Mouse (Mus musculus) lung, embryonic 14.5 days (tissue): ENCODE data around the gene Nxpe4. TPM values are rescaled to one million over a fixed set of nuclear protein-coding genes. Genes with fewer than 3 reads are reported as not detected.

Source experiments
- ATAC-seq: fragments of 200-750 bp; cut with Nextera tagmentation; 2 replicates; pipeline ENCODE4 v1.8.0; 2017; ENCODE audit warnings: mild to moderate bottlenecking, moderate TSS enrichment, moderate library complexity; ENCODE audit not compliant: insufficient read depth
- DNase-seq: peaks from one replicate; pipeline ENCODE4 v3.0.0-alpha.2; 2015
- H3K27ac ChIP-seq: fragments of 300-500 bp; sonication (generic); 2 replicates; pipeline ENCODE4 v1.5.1; 2014; ENCODE audit warnings: low read depth, mild to moderate bottlenecking, moderate library complexity
- H3K27me3 ChIP-seq: fragments of 300-500 bp; sonication (generic); 2 replicates; pipeline ENCODE4 v1.6.1; 2014; ENCODE audit warnings: low read length, control low read depth; ENCODE audit not compliant: insufficient read depth
- H3K36me3 ChIP-seq: fragments of 300-500 bp; sonication (generic); 2 replicates; pipeline ENCODE4 v1.6.1; 2014; ENCODE audit warnings: control low read depth; ENCODE audit not compliant: insufficient read depth
- H3K4me1 ChIP-seq: fragments of 300-500 bp; sonication (generic); 2 replicates; pipeline ENCODE4 v1.6.1; 2014; ENCODE audit warnings: antibody characterized with exemption, control low read depth; ENCODE audit not compliant: insufficient read depth
- H3K4me2 ChIP-seq: fragments of 300-500 bp; sonication (generic); 2 replicates; pipeline ENCODE4 v1.6.1; 2014; ENCODE audit warnings: mild to moderate bottlenecking
- H3K4me3 ChIP-seq: fragments of 300-500 bp; sonication (generic); 2 replicates; pipeline ENCODE4 v1.5.1; 2014; ENCODE audit warnings: low read depth, low read length
- H3K9ac ChIP-seq: fragments of 300-500 bp; sonication (generic); 2 replicates; pipeline ENCODE4 v1.6.1; 2014
- H3K9me3 ChIP-seq: fragments of 300-500 bp; sonication (generic); 2 replicates; pipeline ENCODE4 v1.6.1; 2016; ENCODE audit warnings: low read depth, low read length, control low read depth
- CTCF ChIP-seq: IDR thresholded peaks from 2 replicates; pipeline ENCODE4 v1.5.1; 2016; ENCODE audit warnings: antibody characterized with exemption, low read depth
- WGBS: fragments of 180-500 bp; shearing (Covaris S2); extraction: QIAGEN DNeasy Blood & Tissue Kit; methylation state at CpG from one replicate; pipeline ENCODE4 v1.1.7; 2014; 5-methylcytosine and 5-hydroxymethylcytosine counted together
- polyA plus RNA-seq: library from polyadenylated mRNA; unstranded; fragments of >200 nt; fragmentation: Nextera tagmentation; extraction: Ambion mirVana; gene quantifications from 2 replicates; pipeline ENCODE4 v1.2.1, GENCODE M21; 2014

Gene Nxpe4
- polyA plus RNA-seq, 1 experiment from 2014 or later = 6.2 TPM

- Histone ChIP-seq H3K27me3 (no peaks in the 10 kb centered on the region), H3K27ac (no peak overlapping the region), H3K4me1 (no peaks in the 10 kb centered on the region), H3K4me3 (no peak overlapping the region), H3K4me2 (no peak overlapping the region), H3K9me3 (no peaks in the 10 kb centered on the region), H3K36me3 (no peaks in the 10 kb centered on the region), H3K9ac (no peak overlapping the region)
- ATAC-seq = no peak
- 35% methylated on average over 5 of the region's 5 CpGs for WGBS
- TF ChIP-seq CTCF = peak; percentile 65
- peak; percentile 64 for DNase-seq
Observed at GRCm38 (mm10) chr9:48447783-48448209, 286.0 kb downstream of the Nxpe4 start.

Other genes with a start within 250 kb of the Nxpe4 start
- 0.99 and 1.1 TPM in 2 replicates for gene Nxpe2, start 191.4 kb downstream of the Nxpe4 start, polyA plus RNA-seq